Mouse (Mus musculus): ENCODE data around the gene Fhdc1.

DNA sequence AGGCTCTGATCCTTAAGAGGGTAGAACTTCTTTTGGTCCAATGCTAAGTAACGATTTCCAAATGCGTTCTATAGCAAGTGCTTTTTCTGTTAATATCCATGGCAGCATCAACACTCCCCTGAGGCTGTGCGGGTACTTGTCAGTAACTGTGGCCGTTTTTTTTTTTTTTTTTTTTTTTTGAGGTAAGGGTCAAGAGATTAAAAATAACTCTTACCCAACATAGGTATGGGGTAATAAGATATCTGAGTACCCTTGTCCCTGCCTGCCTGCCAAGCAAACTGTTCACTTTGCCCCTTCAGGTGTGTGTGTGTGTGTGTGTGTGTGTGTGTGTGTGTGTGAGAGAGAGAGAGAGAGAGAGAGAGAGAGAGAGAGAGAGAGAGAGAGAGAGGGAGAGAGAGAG lies 4.1 kb upstream of the Fhdc1 start:
- TF ChIP-seq POLR2A (IDR thresholded peaks at IDR 0.05; ENCODE audit: borderline replicate concordance, insufficient read depth, low read length) (no peak), CTCF (IDR thresholded peaks at IDR 0.05; ENCODE audit: borderline replicate concordance, insufficient read depth, low read depth, low read length) (no peak)

All from cerebellum, adult 2 months (tissue).